Mouse (Mus musculus) hindbrain, embryonic 13.5 days (tissue): ENCODE measurements around the gene Hps1. TPM values are rescaled to one million over a fixed set of nuclear protein-coding genes. Genes with fewer than 3 reads are reported as not detected.

ENCODE experiments used
- polyA plus RNA-seq: library from polyadenylated mRNA; unstranded; fragments of >200 nt; fragmentation: Nextera tagmentation; extraction: Ambion mirVana; gene quantifications from 2 replicates; pipeline ENCODE4 v1.2.1, GENCODE M21; 2015

Gene Hps1
- polyA plus RNA-seq, 1 experiment from 2014 or later = 11.4 TPM

Other genes with a start within 250 kb of the Hps1 start
- gene Loxl4, start 167.2 kb downstream of the Hps1 start, polyA plus RNA-seq = 0.05 and 0.13 TPM in 2 replicates
- gene Pyroxd2, start 27.2 kb downstream of the Hps1 start, polyA plus RNA-seq = 1.7 and 2.2 TPM in 2 replicates